Mouse (Mus musculus) G1E (cell line): ENCODE data around the gene Krtap1-5.

Experiments
- CTCF ChIP-seq: IDR thresholded peaks from 2 replicates; pipeline ENCODE4 v1.5.1; 2012; ENCODE audit warnings: low read depth, low read length, inconsistent platforms, mixed read lengths
- GATA1 ChIP-seq: IDR thresholded peaks from 2 replicates; pipeline ENCODE4 v1.6.1; 2012; ENCODE audit warnings: borderline replicate concordance, low read length, inconsistent platforms, mixed read lengths
- POLR2AphosphoS5 ChIP-seq: IDR thresholded peaks from 2 replicates; pipeline ENCODE4 v1.6.1; 2012; ENCODE audit warnings: low read depth, low read length, inconsistent platforms; ENCODE audit not compliant: insufficient replicate concordance
- TAL1 ChIP-seq: conservative IDR thresholded peaks from 2 replicates; pipeline ENCODE4 v1.6.1; 2012; ENCODE audit warnings: low read depth, low read length, inconsistent platforms, mixed read lengths

DNA sequence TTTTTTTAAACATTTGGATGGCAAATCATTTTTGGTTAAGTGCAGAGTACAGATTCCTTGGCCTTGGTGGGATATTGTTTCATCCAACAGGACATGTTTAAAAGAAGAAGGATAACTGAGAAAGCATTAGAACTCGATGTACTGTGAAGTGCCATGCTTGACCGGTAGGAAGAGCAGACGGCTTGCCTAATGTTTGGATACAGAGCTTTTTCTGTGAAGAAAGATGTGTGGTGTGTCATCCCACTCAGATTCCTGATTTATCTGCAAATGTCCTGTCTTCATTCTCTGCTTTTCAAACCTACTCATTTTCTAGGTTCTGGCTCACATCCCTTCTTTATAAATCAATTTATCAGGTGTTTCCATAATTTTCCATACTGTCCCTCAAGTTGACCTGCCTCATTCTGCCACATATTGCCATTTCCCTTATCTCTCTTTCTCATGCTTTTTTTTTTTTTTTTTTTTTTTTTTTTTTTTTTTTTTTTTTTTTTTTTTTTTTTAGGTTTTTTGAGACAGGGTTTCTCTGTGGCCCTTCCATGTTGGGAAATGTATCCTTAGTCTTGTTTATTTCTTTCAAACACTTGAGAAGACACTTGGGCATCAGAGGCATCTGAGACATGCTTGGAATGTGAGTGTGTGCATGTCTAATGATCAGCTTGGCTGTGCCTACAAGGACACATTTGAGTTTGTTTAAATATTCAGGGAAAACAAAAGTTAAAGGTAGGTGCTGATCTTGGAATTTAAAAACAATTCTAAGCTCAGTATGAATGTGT lies 22.7 kb downstream of the Krtap1-5 start:
- TF ChIP-seq GATA1, result no peak
- no peak for TF ChIP-seq CTCF
- no peak for TF ChIP-seq POLR2AphosphoS5
- no peak for TF ChIP-seq TAL1
